Mouse (Mus musculus): ENCODE measurements around the gene Dlx4.

Gene Dlx4

GRCm38 (mm10) chr11:95142980-95143575 is 3.0 kb downstream of the Dlx4 start:
- DNase-seq (ENCODE audit: low read depth, low spot score) = no peak

GRCm38 (mm10) chr11:95142258-95142657 is 3.8 kb downstream of the Dlx4 start:
- no peak for DNase-seq (ENCODE audit: low read depth, low spot score)

- DNase-seq (ENCODE audit: low read depth, low spot score) = no peak
Measured at GRCm38 (mm10) chr11:95139871-95140270, 6.2 kb downstream of the Dlx4 start.

GRCm38 (mm10) chr11:95137281-95137680 is 8.8 kb downstream of the Dlx4 start:
- DNase-seq (ENCODE audit: low read depth, low spot score) = no peak

- no peak for DNase-seq (ENCODE audit: low read depth, low spot score)
Measured at GRCm38 (mm10) chr11:95133321-95133720, 12.7 kb downstream of the Dlx4 start.

GRCm38 (mm10) chr11:95130668-95131252 is 15.3 kb downstream of the Dlx4 start:
- DNase-seq (ENCODE audit: low read depth, low spot score) = no peak

GRCm38 (mm10) chr11:95128359-95128758 is 17.7 kb downstream of the Dlx4 start:
- DNase-seq (ENCODE audit: low read depth, low spot score) = no peak

- DNase-seq (ENCODE audit: low read depth, low spot score) = no peak
Measured at GRCm38 (mm10) chr11:95126272-95127245, 19.5 kb downstream of the Dlx4 start.

GRCm38 (mm10) chr11:95125366-95125948 is 20.6 kb downstream of the Dlx4 start:
- DNase-seq (ENCODE audit: low read depth, low spot score) = no peak

GRCm38 (mm10) chr11:95122100-95122489 is 24.0 kb downstream of the Dlx4 start:
- no peak for DNase-seq (ENCODE audit: low read depth, low spot score)

- DNase-seq (ENCODE audit: low read depth, low spot score) = no peak
Measured at GRCm38 (mm10) chr11:95121161-95122099, 24.6 kb downstream of the Dlx4 start.

- no peak for DNase-seq (ENCODE audit: low read depth, low spot score)
Measured at GRCm38 (mm10) chr11:95120633-95121020, 25.4 kb downstream of the Dlx4 start.

GRCm38 (mm10) chr11:95119990-95120632 is 26.0 kb downstream of the Dlx4 start, which contains the start of gene Dlx3:
TSS of gene Dlx3 (plus strand) at chr11:95120119.
- no peak for DNase-seq (ENCODE audit: low read depth, low spot score)

GRCm38 (mm10) chr11:95118505-95118904 is 27.6 kb downstream of the Dlx4 start:
- DNase-seq (ENCODE audit: low read depth, low spot score) = peak; percentile 73

GRCm38 (mm10) chr11:95117030-95117429 is 29.0 kb downstream of the Dlx4 start:
- peak; percentile 93 for DNase-seq (ENCODE audit: low read depth, low spot score)

- DNase-seq (ENCODE audit: low read depth, low spot score) = no peak
Measured at GRCm38 (mm10) chr11:95110081-95110480, 36.0 kb downstream of the Dlx4 start.

- DNase-seq (ENCODE audit: low read depth, low spot score) = no peak
Measured at GRCm38 (mm10) chr11:95109000-95109399, 37.1 kb downstream of the Dlx4 start.

GRCm38 (mm10) chr11:95106440-95107236 is 39.4 kb downstream of the Dlx4 start:
- DNase-seq (ENCODE audit: low read depth, low spot score) = peak; percentile 84

- DNase-seq (ENCODE audit: low read depth, low spot score) = no peak
Measured at GRCm38 (mm10) chr11:95105274-95105874, 40.7 kb downstream of the Dlx4 start.

Measured in brain, adult 2 months (tissue).